Mouse (Mus musculus) ovary, adult 10 weeks (tissue): Measurements from ENCODE around the gene Rhbdd3. TPM values are rescaled to one million over a fixed set of nuclear protein-coding genes. Genes with fewer than 3 reads are reported as not detected.

Experiments
- polyA plus RNA-seq: library from polyadenylated mRNA; stranded (reverse); fragments of 350-450 nt; fragmentation: Illumina TruSeq; extraction: RNeasy Lipid Tissue Mini Kit (QIAGEN cat#74804); gene quantifications from one replicate; pipeline ENCODE4 v1.2.3, GENCODE M21; 2014

Rhbdd3 gene
- 0.80 TPM for polyA plus RNA-seq

DNA sequence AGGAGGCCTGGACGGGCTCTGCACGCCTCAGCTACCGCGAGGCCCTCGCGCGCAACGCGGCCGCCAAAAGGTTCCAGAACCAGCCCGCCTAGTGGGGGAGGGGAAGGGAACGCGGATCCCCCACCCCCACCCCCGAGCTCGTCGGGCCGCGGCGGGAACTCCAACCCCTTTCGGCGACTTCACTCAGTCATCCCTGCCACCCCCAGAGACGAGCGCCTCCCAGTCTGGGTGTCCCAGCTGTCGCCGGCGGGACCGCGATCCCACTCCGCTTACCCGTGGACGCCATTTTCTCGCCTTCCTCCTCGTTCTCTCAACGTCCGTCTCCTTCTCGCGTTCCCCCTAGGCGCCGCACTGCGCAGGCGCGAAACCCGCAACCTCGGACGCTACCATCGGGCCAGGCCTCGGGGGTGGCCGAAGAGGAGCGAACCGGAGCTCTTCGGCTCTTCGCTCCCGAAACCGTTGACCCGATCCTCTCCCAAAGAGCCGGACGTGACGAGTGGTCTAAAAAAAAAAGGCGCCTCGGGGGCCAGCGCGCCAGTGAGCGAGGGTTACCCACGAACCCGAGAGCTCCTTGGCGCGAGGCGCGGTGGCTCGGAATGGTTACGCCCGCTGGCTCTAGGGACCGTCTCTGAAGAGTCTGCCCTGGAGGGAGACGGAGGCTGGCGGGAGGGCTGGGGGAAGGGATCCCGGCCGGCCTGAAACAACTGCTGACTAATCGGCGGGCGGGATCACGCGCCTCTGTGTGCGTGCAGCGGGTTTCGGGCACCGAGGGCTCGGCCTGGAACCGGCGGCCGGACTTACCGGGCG lies at the start of gene Rhbdd3, which contains the start of gene Ewsr1:
Gene Rhbdd3 (plus strand): TSS at position 191 of the 807 bp plus-strand sequence.
Gene Ewsr1 (minus strand): TSS at position 531 of the 807 bp plus-strand sequence.

DNA sequence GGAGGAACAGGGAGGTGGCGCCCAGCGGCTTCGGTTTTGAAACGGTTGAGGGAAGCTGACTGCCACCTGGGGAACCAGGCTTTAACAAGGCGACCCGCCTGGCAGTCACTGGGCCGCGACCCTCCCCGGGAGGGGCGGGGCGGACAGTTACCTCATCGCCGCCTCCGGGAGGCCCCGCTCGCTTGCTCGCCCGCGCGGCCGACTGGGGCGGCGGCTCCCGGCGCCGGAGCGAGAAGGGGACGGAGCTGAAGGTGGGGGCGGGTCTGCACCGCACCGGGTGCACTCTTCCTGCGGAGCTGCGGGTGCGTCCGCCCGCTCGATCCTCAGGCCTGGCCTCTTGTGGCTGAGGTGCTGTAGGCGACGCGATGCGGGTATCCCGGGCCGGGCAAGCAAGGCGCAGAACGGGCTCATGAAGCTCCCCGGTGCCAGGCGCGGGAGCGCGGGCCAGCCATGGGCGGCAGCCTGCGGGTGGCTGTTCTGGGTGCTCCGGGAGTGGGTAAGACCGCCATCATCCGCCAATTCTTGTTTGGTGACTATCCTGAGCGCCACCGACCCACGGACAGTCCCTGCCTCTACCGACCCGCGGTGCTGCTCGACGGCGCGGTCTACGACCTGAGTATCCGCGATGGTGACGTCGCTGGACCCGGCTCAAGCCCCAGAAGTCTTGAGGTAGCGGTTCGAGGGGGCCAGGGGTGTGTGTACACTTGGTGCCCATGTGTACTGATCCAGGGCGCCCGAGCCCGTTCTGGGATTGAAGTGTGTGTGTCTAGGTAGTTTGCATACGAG lies 40.7 kb upstream of the Rhbdd3 start, which contains the start of gene Rasl10a:
Gene Rasl10a (plus strand): TSS at position 273 of the 786 bp plus-strand sequence.

DNA sequence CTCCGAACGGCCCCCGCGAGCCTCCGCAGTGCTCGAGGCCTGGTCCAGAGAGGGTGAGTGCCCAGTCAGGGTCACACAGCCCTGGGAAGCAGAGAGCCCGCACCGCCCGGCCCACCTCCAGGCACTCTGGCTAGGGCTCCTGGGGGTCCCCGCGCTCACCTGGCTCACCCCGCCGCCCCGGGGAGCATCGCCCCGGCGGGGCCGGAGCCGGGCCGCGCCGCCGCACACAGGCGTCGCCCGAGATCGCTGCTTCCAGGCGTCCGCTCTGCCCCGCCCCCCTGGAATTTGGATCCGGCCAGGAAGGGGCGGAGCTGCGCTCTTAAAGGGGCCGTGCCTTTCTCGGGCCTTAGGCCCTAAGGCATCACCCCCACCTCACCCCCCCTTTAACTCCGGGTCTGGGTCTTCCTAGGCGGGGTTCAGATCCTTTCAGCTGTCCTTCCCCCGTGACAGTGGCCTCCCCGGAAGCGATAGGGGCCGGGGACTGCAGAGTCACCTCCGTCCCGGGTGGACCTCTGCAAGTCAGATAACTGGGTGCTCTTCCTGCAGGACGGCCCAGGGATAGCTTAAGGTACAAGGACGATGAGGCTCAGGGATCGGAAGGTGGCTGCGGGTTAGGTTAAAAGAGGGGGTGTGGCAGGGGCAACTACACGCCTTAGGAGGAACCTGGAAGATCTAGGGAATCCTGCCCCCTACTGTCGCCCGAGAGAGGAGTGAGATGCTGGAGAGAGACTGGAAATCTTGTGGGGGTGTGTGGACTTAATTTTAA lies 33.5 kb upstream of the Rhbdd3 start, which contains the start of gene Gas2l1:
Gene Gas2l1 (minus strand): TSS at position 272 of the 766 bp plus-strand sequence.

DNA sequence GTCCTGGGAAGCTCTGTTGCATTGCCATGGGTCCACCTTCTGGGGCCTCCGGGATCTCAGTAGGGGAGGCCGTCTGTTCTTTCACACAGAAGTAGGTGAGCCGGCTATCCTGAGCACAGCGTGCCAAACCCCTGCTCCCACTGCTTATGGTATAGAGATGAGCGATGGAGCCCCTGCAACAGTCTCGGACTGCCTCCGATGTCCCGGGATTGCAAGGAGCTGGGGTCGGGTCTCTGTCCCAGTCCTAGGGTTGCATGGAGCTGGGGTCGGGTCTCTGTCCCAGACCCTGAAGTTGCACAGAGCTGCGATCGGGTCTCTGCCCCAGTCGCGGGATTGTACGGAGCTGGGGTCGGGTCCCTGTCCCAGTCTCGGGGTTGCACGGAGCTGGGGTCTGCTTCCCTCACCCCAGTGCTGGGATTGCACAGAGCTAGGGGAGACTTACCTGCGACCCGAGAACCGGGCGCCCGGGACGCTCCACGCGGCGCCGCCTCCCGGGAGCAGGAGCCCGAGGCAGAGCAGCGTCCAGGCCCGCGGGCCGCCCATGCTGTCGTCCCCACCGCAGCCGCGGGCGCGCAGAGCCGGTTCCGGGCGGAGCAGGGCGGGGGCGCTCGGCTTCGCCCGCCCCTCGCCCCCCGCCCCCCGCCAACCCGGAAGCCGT lies 53.1 kb downstream of the Rhbdd3 start, which contains the start of gene Emid1:
Gene Emid1 (minus strand): TSS at position 578 of the 658 bp plus-strand sequence.

Other genes with a start within 250 kb of the Rhbdd3 start
- gene Nf2, start 249.4 kb upstream of the Rhbdd3 start, polyA plus RNA-seq = 106 TPM
- gene Nipsnap1, start 225.0 kb upstream of the Rhbdd3 start, polyA plus RNA-seq = 26.4 TPM
- gene Thoc5, start 203.6 kb upstream of the Rhbdd3 start, polyA plus RNA-seq = 6.7 TPM
- 0.20 TPM for gene Nefh, start 150.9 kb upstream of the Rhbdd3 start, polyA plus RNA-seq
- 48.5 TPM for gene Ap1b1, start 112.1 kb upstream of the Rhbdd3 start, polyA plus RNA-seq
- gene Rasl10a, start 40.8 kb upstream of the Rhbdd3 start, polyA plus RNA-seq = 20.1 TPM
- 2.5 TPM for gene Gas2l1, start 33.6 kb upstream of the Rhbdd3 start, polyA plus RNA-seq
- gene Ewsr1, start 340 bp downstream of the Rhbdd3 start, polyA plus RNA-seq = 214 TPM
- not detected for gene Emid1, start 53.3 kb downstream of the Rhbdd3 start, polyA plus RNA-seq
- 4.2 TPM for gene Kremen1, start 162.6 kb downstream of the Rhbdd3 start, polyA plus RNA-seq